Mouse (Mus musculus) intestine, embryonic 14.5 days (tissue): ENCODE measurements around the gene Coro6. TPM values are rescaled to one million over a fixed set of nuclear protein-coding genes. Genes with fewer than 3 reads are reported as not detected.

Experiments
- ATAC-seq: fragments of 200-750 bp; cut with Nextera tagmentation; replicated peaks from 2 replicates; pipeline ENCODE4 v1.8.0; 2017; ENCODE audit warnings: low read depth, moderate number of reproducible peaks, moderate TSS enrichment, moderate library complexity; ENCODE audit not compliant: low FRiP score, low TSS enrichment
- DNase-seq: peaks from one replicate; pipeline ENCODE4 v3.0.0-alpha.2; 2018; ENCODE audit warnings: low spot score
- H3K27ac ChIP-seq: fragments of 300-500 bp; sonication (generic); 2 replicates; pipeline ENCODE4 v1.5.1; 2014; ENCODE audit warnings: low read depth, mild to moderate bottlenecking, control low read depth
- H3K27me3 ChIP-seq: fragments of 300-500 bp; sonication (generic); replicated peaks from 2 replicates; pipeline ENCODE4 v1.6.1; 2014; ENCODE audit warnings: low read length, control low read depth; ENCODE audit not compliant: control insufficient read depth, insufficient read depth
- H3K36me3 ChIP-seq: fragments of 300-500 bp; sonication (generic); 2 replicates; pipeline ENCODE4 v1.6.1; 2014; ENCODE audit warnings: low read length, control low read depth; ENCODE audit not compliant: control insufficient read depth, insufficient read depth
- H3K4me1 ChIP-seq: fragments of 300-500 bp; sonication (generic); replicated peaks from 2 replicates; pipeline ENCODE4 v1.6.1; 2014; ENCODE audit warnings: low read length, control low read depth, mixed read lengths; ENCODE audit not compliant: control insufficient read depth, insufficient read depth
- H3K4me2 ChIP-seq: fragments of 300-500 bp; sonication (generic); 2 replicates; pipeline ENCODE4 v1.6.1; 2014; ENCODE audit warnings: low read length
- H3K4me3 ChIP-seq: fragments of 300-500 bp; sonication (generic); 2 replicates; pipeline ENCODE4 v1.5.1; 2014; ENCODE audit warnings: low read depth, low read length, control low read depth, mixed read lengths
- H3K9ac ChIP-seq: fragments of 300-500 bp; sonication (generic); 2 replicates; pipeline ENCODE4 v1.6.1; 2014; ENCODE audit warnings: mild to moderate bottlenecking, low read length
- H3K9me3 ChIP-seq: fragments of 300-500 bp; sonication (generic); 2 replicates; pipeline ENCODE4 v1.6.1; 2016; ENCODE audit warnings: low read length, control low read depth; ENCODE audit not compliant: control insufficient read depth
- WGBS: fragments of 180-500 bp; shearing (Covaris S2); extraction: QIAGEN DNeasy Blood & Tissue Kit; methylation state at CpG from one replicate; pipeline ENCODE4 v1.1.7; 2014; 5-methylcytosine and 5-hydroxymethylcytosine counted together
- polyA plus RNA-seq: library from polyadenylated mRNA; unstranded; fragments of >200 nt; fragmentation: Nextera tagmentation; extraction: Ambion mirVana; gene quantifications from 2 replicates; pipeline ENCODE4 v1.2.1, GENCODE M21; 2014

Gene Coro6
- polyA plus RNA-seq, 1 experiment from 2014 or later: 0.23 TPM

DNA sequence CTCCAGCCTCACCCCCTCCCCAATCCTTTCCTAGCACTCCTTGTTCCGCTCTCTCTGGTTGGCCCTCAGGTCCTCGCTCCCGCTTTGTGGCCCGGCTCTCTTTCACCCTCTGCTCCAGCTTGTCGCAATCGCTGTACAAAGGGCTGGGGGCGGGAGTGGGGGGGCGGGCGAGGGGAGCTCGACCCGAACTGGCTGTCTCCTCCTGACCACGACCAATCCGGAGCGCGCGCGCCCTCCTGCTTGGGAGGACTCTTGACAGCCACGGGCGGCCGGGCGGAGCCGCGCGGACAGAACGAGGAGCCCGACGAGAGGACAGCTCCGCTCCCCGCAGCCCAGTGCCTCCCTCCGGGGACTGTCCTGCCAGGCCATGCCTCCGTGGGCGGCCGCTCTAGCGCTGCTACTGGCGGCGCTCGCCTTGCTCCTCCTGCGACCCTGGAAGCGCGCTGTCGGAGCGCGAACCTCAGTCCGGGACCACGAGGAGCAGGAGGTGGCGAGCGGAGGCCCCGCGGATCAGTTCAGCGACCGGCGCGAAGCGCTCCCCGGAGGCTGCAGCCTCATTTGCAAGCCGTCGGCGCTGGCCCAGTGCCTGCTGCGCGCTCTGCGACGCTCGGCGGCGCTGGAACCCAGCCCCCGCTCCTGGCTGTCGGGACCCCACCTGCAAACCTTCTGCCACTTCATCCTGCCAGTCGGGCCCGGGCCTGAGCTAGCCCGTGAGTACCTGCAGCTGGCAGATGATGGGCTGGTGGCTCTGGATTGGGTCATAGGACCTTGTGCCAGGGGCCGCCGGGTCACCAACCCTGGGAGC lies 52.8 kb downstream of the Coro6 start, which contains the start of gene Abhd15:
TSS of gene Abhd15 (plus strand) at position 290 of the 805 bp plus-strand sequence.
- H3K4me3 ChIP-seq: peak within 1 kb of the TSS; percentile 71
- H3K9ac ChIP-seq: peak within 1 kb of the TSS; percentile 29
- H3K4me2 ChIP-seq: peak within 1 kb of the TSS; percentile 93
- under 1% methylated on average over 66 of the region's 72 CpGs for WGBS
- peaks cover 21% of the 10 kb centered on the region for H3K27me3 ChIP-seq
- 0 out of 2 replicates have a peak, but pooled peaks cover 2% of the 10 kb centered on the region for H3K36me3 ChIP-seq
- H3K9me3 ChIP-seq: no peaks in the 10 kb centered on the region
- H3K4me1 ChIP-seq: peaks cover 19% of the 10 kb centered on the region
- no peak within 1 kb of the TSS for H3K27ac ChIP-seq
- ATAC-seq (peak; percentile 45), DNase-seq (peak; percentile 86)

GRCm38 (mm10) chr11:77515637-77516552 lies 53.7 kb downstream of the Coro6 start, which contains the start of gene Trp53i13:
Trp53i13 (minus strand) TSS chr11:77515980.
- no peaks in the 10 kb centered on the region for H3K36me3 ChIP-seq
- ATAC-seq (no peak), DNase-seq (no peak)
- H3K4me3 ChIP-seq: peak within 1 kb of the TSS; percentile 52
- peak within 1 kb of the TSS; percentile 29 for H3K9ac ChIP-seq
- H3K4me2 ChIP-seq: peak within 1 kb of the TSS; percentile 93
- H3K4me1 ChIP-seq: peaks cover 19% of the 10 kb centered on the region
- H3K9me3 ChIP-seq: no peaks in the 10 kb centered on the region
- WGBS: 6% methylated on average over 39 of the region's 39 CpGs
- no peak within 1 kb of the TSS for H3K27ac ChIP-seq
- H3K27me3 ChIP-seq: peaks cover 21% of the 10 kb centered on the region

GRCm38 (mm10) chr11:77516553-77517425 lies 54.6 kb downstream of the Coro6 start:
- Histone ChIP-seq H3K27me3 (peaks cover 21% of the 10 kb centered on the region), H3K9ac (no peak overlapping the region), H3K9me3 (no peaks in the 10 kb centered on the region), H3K36me3 (no peaks in the 10 kb centered on the region), H3K4me3 (no peak overlapping the region), H3K27ac (no peak overlapping the region), H3K4me1 (peaks cover 19% of the 10 kb centered on the region), H3K4me2 (no peak overlapping the region)
- WGBS: 66% methylated on average over 5 of the region's 5 CpGs
- no peak for DNase-seq
- ATAC-seq: no peak

DNA sequence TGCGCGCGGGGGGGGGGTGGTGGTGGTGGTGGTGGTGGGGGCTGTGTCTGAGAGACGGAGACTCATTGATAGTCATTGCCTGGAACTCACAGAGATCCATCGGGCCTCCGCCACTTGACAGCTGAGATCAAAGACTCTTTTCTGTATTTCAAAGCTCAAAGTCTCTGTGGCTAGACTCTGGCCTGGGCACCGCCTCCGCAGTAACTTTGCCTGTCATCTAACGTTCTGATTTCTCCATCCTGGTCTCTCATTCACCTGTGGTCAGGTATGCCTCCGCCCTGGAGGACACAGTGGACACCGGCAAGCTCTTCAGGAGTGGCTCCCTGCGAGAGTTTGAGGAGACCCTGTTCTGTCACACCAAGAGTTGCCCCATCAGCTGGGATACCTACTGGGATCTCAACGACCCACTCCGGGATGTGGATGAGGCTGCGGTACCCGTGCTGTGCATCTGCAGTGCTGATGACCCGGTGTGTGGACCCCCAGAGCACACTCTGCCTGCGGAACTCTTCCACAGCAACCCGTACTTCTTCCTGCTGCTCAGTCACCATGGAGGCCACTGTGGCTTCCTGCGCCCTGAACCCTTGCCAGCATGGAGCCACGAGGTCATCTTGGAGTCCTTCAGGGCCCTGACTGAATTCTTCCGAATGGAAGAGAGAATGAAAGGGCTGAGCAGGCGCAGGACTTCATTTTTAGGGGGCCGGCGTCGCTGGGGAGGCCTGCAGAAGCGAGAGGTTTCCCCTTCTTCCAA lies 56.0 kb downstream of the Coro6 start:
- Histone ChIP-seq H3K4me3 (no peak overlapping the region), H3K9ac (no peak overlapping the region), H3K4me1 (peaks cover 15% of the 10 kb centered on the region), H3K9me3 (no peaks in the 10 kb centered on the region), H3K4me2 (no peak overlapping the region), H3K27ac (no peak overlapping the region), H3K27me3 (peaks cover 21% of the 10 kb centered on the region), H3K36me3 (no peaks in the 10 kb centered on the region)
- 80% methylated on average over 27 of the region's 27 CpGs for whole genome bisulfite sequencing
- DNase-seq (no peak), ATAC-seq (no peak)

DNA sequence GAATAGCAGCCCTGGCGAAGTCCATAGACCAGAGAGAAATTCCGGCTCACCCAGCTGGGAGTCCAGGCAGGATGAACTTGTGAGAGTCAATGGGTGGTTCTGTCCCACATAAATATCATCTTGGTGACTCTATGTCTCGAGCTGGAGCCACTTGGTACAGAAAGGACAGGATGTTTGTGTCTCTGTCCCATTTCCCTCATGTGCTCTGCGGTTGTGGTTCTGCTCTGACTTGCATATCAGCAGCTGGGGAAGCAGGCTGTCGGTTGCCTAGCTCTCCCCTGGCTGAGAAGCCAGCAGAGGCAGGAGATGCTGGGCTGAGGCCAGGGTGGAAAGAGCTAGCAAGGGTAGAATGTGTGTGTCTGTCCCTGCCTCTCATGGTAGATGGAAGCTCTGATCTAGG lies 56.8 kb downstream of the Coro6 start, which contains the start of gene Gm10392:
TSS of gene Gm10392 (minus strand) at position 156 of the 400 bp plus-strand sequence.
- 63% methylated on average over 5 of the region's 5 CpGs for WGBS
- DNase-seq: no peak
- H3K36me3 ChIP-seq: no peaks in the 10 kb centered on the region

More for the DNA sequence above, 56.8 kb downstream of the Coro6 start, which contains the start of gene Gm10392:
- H3K4me2 ChIP-seq: no peak within 1 kb of the TSS
- no peak within 1 kb of the TSS for H3K27ac ChIP-seq
- no peaks in the 10 kb centered on the region for H3K9me3 ChIP-seq
- no peak within 1 kb of the TSS for H3K4me3 ChIP-seq
- no peak for ATAC-seq
- H3K27me3 ChIP-seq: peaks cover 21% of the 10 kb centered on the region
- H3K4me1 ChIP-seq: peaks cover 11% of the 10 kb centered on the region
- H3K9ac ChIP-seq: no peak within 1 kb of the TSS

Other genes with a start within 250 kb of the Coro6 start
- gene Ssh2, start 246.1 kb upstream of the Coro6 start, polyA plus RNA-seq: 9.4 and 10.6 TPM in 2 replicates
- gene Ankrd13b, start 27.3 kb downstream of the Coro6 start, polyA plus RNA-seq: 7.3 and 8.3 TPM in 2 replicates
- gene Git1, start 31.2 kb downstream of the Coro6 start, polyA plus RNA-seq: 17.7 and 19.8 TPM in 2 replicates
- 2.2 and 3.2 TPM in 2 replicates for gene Abhd15, start 52.7 kb downstream of the Coro6 start, polyA plus RNA-seq
- gene Trp53i13, start 53.6 kb downstream of the Coro6 start, polyA plus RNA-seq: 27.3 and 32.5 TPM in 2 replicates
- gene Gm10392, start 56.8 kb downstream of the Coro6 start, polyA plus RNA-seq: not detected in 2 replicates
- gene Taok1, start 145.4 kb downstream of the Coro6 start, polyA plus RNA-seq: 19.7 TPM in 2 replicates
- 6.4 and 6.7 TPM in 2 replicates for gene Nufip2, start 223.7 kb downstream of the Coro6 start, polyA plus RNA-seq